Mouse (Mus musculus): ENCODE results near the gene Naxd. TPM values are rescaled to one million over a fixed set of nuclear protein-coding genes. Genes with fewer than 3 reads are reported as not detected.
"Not testable (repeated sequence)": the region's sequence is repeated elsewhere in the genome, so short reads cannot be mapped to it uniquely, and the experiment has no call there.

The Naxd gene
- total RNA-seq, 4 experiments from 2014 or later, result 23.8 to 29.1 (median 26.4) TPM

GRCm38 (mm10) chr8:11471309-11471708 lies 26.0 kb upstream of the Naxd start:
- no peak for DNase-seq (ENCODE audit: low spot score in 2 of 2)

DNA sequence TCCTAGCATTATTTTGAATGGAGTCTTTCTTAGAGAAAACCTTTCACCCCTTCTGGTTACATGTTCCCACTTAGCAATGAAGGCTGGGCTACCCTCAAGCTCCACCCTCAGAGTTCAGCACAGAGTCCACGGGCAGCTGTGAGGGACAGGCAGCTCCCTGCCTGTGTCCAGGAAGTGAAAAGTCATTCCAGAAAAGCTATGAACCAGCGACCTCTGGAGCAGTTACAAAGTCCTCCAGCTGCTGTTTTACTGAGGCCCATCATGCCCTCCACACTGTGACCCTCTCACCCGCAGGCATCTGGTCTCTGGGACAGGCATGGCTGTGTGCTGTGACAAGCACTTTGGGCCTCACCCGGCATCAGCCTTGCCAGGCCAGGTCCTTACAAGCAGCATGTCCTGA lies 24.2 kb upstream of the Naxd start:
- DNase-seq (ENCODE audit: low spot score in 2 of 2), result no peak

GRCm38 (mm10) chr8:11475397-11475796 lies 21.9 kb upstream of the Naxd start:
- DNase-seq (ENCODE audit: low spot score in 2 of 2), result no peak

GRCm38 (mm10) chr8:11475876-11476275 lies 21.4 kb upstream of the Naxd start:
- no peak for DNase-seq (ENCODE audit: low spot score in 2 of 2)

GRCm38 (mm10) chr8:11476338-11477177 lies 20.7 kb upstream of the Naxd start:
- DNase-seq (ENCODE audit: low spot score in 2 of 2), result peak; percentile 20 to 37

DNA sequence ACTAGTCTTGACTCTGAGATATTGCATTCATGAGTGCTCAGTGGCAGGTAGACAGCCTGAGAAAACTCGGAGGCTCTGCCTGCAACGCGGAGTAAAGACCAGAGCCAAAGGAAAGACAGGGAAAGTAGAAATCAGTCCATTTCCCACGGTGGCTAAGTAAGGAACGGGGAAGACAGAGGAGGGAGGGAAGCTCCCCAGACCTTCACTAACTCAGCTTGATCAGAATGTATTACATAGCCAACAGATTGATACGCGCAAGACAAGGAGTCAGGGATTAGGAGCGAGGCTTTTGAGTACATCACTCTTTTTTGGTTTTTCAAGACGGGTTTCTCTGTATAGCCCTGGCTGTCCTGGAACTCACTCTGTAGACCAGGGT lies 20.1 kb upstream of the Naxd start:
- no peak for DNase-seq (ENCODE audit: low spot score in 2 of 2)

DNA sequence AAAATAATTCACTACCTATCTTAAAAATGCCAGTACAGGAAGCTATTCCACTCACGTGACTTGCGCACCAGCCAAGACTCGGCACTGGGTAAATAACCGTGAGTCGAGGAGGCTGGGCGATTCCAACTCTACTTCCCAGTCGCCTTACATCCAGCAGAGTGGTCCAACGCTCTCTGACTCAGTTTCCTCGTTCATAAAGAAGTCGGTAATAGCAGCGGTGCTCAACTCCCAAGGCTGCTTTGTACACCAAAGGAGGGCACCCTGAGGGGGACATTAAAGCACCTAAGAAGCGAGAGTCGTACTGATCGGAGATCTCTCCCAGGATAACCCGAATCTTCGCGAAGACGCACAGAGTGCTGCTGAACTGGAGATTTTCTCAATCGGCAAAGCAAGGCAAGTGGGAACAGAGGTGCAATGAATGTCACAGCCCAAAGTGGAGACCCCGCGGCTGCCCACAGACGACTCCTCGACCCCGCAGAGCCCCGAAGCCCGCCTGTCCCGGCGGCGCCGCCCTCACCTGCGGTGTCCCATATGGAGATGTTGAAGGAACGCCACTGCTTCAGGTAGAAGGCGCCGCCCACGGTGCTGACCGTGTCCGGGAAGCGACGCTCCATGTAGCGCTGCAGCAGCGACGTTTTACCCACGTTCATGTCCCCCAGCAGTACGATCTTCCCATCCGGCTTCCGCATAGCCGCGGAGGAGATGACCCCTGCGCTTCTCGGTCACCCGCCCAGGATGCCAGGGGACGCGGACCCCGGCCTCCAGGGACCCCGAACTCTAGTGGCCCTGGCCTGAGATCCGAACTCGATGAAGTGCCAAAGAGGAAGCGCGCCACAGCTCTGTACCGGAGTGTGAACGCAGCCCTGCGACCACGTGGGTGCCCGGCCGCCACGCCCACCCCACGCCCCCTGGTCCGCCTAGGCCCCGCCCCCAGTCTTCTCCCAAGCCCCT lies 19.2 kb upstream of the Naxd start, which contains the start of gene Rab20:
Gene Rab20 (minus strand): TSS at position 900 of the 951 bp plus-strand sequence.
- peak; percentile 37 to 47 for DNase-seq (ENCODE audit: low spot score in 2 of 2)

GRCm38 (mm10) chr8:11478807-11479527 lies 18.3 kb upstream of the Naxd start:
- no peak for DNase-seq (ENCODE audit: low spot score in 2 of 2)

DNA sequence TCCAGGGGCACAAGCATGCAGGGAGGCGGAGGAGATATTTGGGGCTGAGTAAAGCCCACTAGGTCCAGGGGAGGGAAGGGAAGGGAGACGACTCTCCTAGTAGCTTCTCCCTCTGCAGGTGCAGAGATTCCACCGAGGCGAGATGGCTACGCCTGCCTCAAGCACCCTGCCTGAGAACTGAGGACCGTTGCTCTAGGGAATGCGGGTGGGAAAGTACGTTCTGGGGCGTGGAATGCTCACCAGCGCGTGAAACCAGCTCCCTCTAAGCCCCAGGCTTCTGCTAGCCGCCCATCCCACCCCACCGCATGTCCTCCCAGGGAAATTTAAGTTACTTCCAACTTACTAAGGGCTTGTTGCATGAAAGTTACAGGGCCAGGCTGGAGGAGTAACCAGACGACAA lies 17.7 kb upstream of the Naxd start:
- no peak for DNase-seq (ENCODE audit: low spot score in 2 of 2)

DNA sequence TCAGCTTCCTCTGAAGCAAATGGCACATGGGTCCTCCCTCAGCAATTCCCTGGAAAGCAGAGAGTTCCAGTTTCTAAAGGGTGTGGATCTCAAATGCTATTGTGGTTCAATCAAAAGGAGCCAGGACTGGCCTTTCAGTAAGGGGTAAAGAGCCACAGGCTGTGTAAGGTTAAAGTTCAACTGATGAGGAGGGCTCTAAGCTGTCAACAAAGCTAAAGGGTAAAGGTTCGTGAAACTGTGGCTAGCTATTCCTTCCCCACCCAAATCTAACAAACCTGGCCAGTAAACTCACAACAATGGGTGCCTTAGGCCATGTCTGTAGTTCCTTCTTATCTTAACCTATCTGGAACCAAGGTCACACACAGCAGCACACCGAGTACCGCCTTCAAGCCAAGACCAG lies 15.4 kb upstream of the Naxd start:
- no peak for DNase-seq (ENCODE audit: low spot score in 2 of 2)

DNA sequence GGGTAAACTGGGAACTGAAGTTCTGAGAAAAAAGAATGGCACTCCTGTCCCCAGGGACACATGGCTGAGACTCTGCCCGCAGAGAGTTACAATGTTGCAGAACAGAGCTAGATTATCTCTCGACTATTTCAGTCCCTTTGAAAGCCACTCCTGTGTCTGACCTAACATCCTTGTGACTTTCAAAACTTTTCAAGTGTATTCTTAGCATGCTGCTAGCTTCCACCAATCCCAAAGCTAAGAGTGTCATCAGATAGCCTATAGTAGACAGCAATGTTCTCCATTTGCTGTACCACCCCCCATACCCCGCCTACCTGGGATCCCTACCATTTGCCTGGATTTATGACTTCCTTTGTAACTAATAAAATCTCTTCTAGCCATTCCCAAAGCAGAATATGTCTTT lies 14.8 kb upstream of the Naxd start:
- DNase-seq (ENCODE audit: low spot score in 2 of 2), result no peak

DNA sequence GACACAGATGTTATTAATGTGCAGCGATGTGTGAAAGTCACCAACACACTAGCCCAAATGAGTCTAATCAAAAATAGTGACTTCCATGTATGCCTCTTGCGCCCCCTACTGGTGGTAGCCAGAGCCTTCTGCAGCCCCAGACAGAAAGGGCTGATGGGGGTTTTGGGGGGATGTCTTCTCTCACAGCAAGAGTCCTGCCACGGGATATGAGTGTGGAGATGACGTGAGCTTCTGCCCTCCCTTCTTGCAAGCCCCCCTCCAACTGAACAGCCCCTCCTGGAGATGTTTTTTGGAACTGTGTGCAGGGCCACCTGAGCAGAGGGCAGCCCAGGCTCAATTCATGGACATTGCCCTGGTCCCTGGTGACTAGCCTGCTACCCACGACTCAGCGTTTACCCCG lies 11.2 kb upstream of the Naxd start:
- peak; percentile 42 to 47 for DNase-seq (ENCODE audit: low spot score in 2 of 2)

- DNase-seq (ENCODE audit: low spot score in 2 of 2), result no peak
Measured at GRCm38 (mm10) chr8:11487229-11487628, 10.1 kb upstream of the Naxd start.

DNA sequence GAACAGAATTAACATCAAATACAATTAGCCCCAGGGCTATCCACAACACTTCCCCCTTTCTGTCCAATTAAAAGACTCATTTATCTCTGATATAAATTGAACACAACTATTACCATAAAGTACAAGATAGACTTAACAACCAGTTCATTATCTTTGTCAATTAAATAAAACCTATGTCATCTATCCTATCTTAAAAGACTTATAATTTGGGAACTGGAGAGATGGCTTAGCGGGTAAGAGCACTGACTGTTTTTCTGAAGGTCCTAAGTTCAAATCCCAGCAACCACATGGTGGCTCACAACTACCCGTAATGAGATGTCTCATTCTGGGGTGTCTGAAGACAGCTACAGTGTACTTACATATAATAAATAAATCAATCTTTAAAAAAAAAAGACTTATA lies 5.0 kb upstream of the Naxd start:
- DNase-seq (ENCODE audit: low spot score in 2 of 2), result not testable (repeated sequence)

GRCm38 (mm10) chr8:11498281-11498680 lies 975 bp downstream of the Naxd start:
- DNase-seq (ENCODE audit: low spot score in 2 of 2), result no peak

DNA sequence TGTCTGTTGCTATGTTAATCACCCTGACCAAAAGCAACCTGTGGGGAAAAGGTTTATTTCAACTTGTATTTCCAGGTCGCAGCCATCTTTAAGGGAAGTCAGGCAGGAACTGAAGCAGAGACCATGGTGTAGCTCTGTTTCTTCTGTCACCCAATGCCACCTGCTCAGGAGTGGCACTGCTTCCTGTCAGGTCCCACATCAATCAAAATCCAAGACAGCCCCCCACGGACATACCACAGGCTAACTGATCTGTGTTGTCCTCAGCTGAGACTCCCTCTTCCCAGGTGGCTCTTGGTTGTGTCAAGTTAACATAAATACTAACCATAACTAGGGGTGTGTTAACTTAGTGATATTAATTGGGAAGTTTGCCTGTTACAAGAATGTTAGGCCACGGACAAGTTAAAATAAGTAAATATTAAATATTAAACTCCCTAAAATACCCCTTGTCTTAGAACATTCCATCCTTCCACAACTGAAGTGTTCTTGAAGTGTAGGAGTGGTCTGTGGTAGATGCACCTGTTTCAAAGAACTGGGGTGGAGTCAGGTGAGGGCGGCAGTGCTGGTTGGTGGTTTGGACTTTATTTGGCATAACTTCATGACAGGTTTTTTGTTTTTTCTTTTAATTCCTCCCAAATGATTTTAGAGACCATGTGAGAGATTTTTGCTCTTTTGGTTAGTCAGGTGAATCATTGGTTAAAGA lies 1.6 kb downstream of the Naxd start:
- no peak for DNase-seq (ENCODE audit: low spot score in 2 of 2)

GRCm38 (mm10) chr8:11503476-11504232 lies 6.3 kb downstream of the Naxd start:
- DNase-seq (ENCODE audit: low spot score in 2 of 2), result no peak

- no peak for DNase-seq (ENCODE audit: low spot score in 2 of 2)
Measured at GRCm38 (mm10) chr8:11506074-11506473, 8.8 kb downstream of the Naxd start.

GRCm38 (mm10) chr8:11506802-11507201 lies 9.5 kb downstream of the Naxd start:
- DNase-seq (ENCODE audit: low spot score in 2 of 2), result peak in 1 of 2 experiments; percentile 13

- no peak for DNase-seq (ENCODE audit: low spot score in 2 of 2)
Measured at GRCm38 (mm10) chr8:11508880-11509279, 11.6 kb downstream of the Naxd start.

Measured in gastrocnemius, adult 8-10 months (tissue).